Mouse (Mus musculus): ENCODE results near the gene Hid1. TPM values are rescaled to one million over a fixed set of nuclear protein-coding genes. Genes with fewer than 3 reads are reported as not detected.
A peak's percentile ranks its signal among the peaks of the same experiment; 100 is the strongest.

The Hid1 gene
- polyA plus RNA-seq, 1 experiment from 2014 or later: 1.1 TPM

- Histone ChIP-seq H3K9me3 (replicated peaks) (no peaks in the 10 kb centered on the region), H3K4me1 (replicated peaks) (peaks cover 1% of the 10 kb centered on the region), H3K4me2 (no peak overlapping the region), H3K27ac (no peak overlapping the region), H3K27me3 (peaks cover 46% of the 10 kb centered on the region), H3K4me3 (replicated peaks) (no peak overlapping the region), H3K36me3 (no peaks in the 10 kb centered on the region), H3K9ac (no peak overlapping the region)
- ATAC-seq (ENCODE audit: low read depth): no peak
- DNase-seq: peak; percentile 38
- 7% methylated on average over 8 of the region's 8 CpGs for WGBS (ENCODE audit: insufficient replicate concordance)
Measured at GRCm38 (mm10) chr11:115354183-115354582, 13.4 kb downstream of the Hid1 start.

- peaks cover 9% of the 10 kb centered on the region for H3K4me1 ChIP-seq (replicated peaks)
- H3K4me2 ChIP-seq: no peak overlapping the region
- no peak overlapping the region for H3K9ac ChIP-seq
- DNase-seq: no peak
- H3K4me3 ChIP-seq (replicated peaks): no peak overlapping the region
- peaks cover 51% of the 10 kb centered on the region for H3K27me3 ChIP-seq
- H3K36me3 ChIP-seq: no peaks in the 10 kb centered on the region
- no peaks in the 10 kb centered on the region for H3K9me3 ChIP-seq (replicated peaks)
- ATAC-seq (ENCODE audit: low read depth): no peak
- WGBS (ENCODE audit: insufficient replicate concordance): 74% methylated on average over 5 of the region's 5 CpGs
- H3K27ac ChIP-seq: no peak overlapping the region
Measured at GRCm38 (mm10) chr11:115353375-115353774, 14.2 kb downstream of the Hid1 start.

GRCm38 (mm10) chr11:115349976-115350375 is 17.6 kb downstream of the Hid1 start:
- H3K27me3 ChIP-seq: peaks cover 64% of the 10 kb centered on the region

GRCm38 (mm10) chr11:115348681-115349248 is 18.8 kb downstream of the Hid1 start:
- no peak overlapping the region for H3K9ac ChIP-seq
- peaks cover 72% of the 10 kb centered on the region for H3K27me3 ChIP-seq
- no peaks in the 10 kb centered on the region for H3K36me3 ChIP-seq
- no peak overlapping the region for H3K27ac ChIP-seq
- H3K4me1 ChIP-seq (replicated peaks): peaks cover 13% of the 10 kb centered on the region
- 33% methylated on average over 17 of the region's 17 CpGs for WGBS (ENCODE audit: insufficient replicate concordance)
- DNase-seq: peak; percentile 29
- no peaks in the 10 kb centered on the region for H3K9me3 ChIP-seq (replicated peaks)
- 0 out of 2 replicates have a peak overlapping the region, but pooled peaks have one; percentile 21 for H3K4me2 ChIP-seq
- ATAC-seq (ENCODE audit: low read depth): peak; percentile 51
- no peak overlapping the region for H3K4me3 ChIP-seq (replicated peaks)

More at GRCm38 (mm10) chr11:115349976-115350375, 17.6 kb downstream of the Hid1 start:
- DNase-seq (no peak), ATAC-seq (ENCODE audit: low read depth) (no peak)
- peaks cover 12% of the 10 kb centered on the region for H3K4me1 ChIP-seq (replicated peaks)
- WGBS (ENCODE audit: insufficient replicate concordance): 27% methylated on average over 4 of the region's 4 CpGs
- no peak overlapping the region for H3K4me2 ChIP-seq
- H3K9me3 ChIP-seq (replicated peaks): no peaks in the 10 kb centered on the region
- H3K4me3 ChIP-seq (replicated peaks): no peak overlapping the region
- no peak overlapping the region for H3K9ac ChIP-seq
- no peak overlapping the region for H3K27ac ChIP-seq
- no peaks in the 10 kb centered on the region for H3K36me3 ChIP-seq

- DNase-seq (no peak), ATAC-seq (ENCODE audit: low read depth) (no peak)
- Histone ChIP-seq H3K4me1 (replicated peaks) (peaks cover 13% of the 10 kb centered on the region), H3K27me3 (peaks cover 63% of the 10 kb centered on the region), H3K9me3 (replicated peaks) (no peaks in the 10 kb centered on the region), H3K9ac (no peak overlapping the region), H3K27ac (no peak overlapping the region), H3K36me3 (no peaks in the 10 kb centered on the region), H3K4me3 (replicated peaks) (no peak overlapping the region), H3K4me2 (no peak overlapping the region)
- 32% methylated on average over 7 of the region's 7 CpGs for WGBS (ENCODE audit: insufficient replicate concordance)
Measured at GRCm38 (mm10) chr11:115345515-115345914, 22.0 kb downstream of the Hid1 start.

GRCm38 (mm10) chr11:115344967-115345366 is 22.6 kb downstream of the Hid1 start:
- DNase-seq: no peak
- Histone ChIP-seq H3K36me3 (no peaks in the 10 kb centered on the region), H3K9me3 (replicated peaks) (no peaks in the 10 kb centered on the region), H3K27ac (no peak overlapping the region), H3K4me1 (replicated peaks) (peaks cover 13% of the 10 kb centered on the region), H3K9ac (no peak overlapping the region), H3K4me3 (replicated peaks) (no peak overlapping the region), H3K4me2 (no peak overlapping the region), H3K27me3 (peaks cover 57% of the 10 kb centered on the region)
- no peak for ATAC-seq (ENCODE audit: low read depth)
- WGBS (ENCODE audit: insufficient replicate concordance): 9% methylated on average over 12 of the region's 12 CpGs

GRCm38 (mm10) chr11:115341866-115342265 is 25.7 kb downstream of the Hid1 start:
- 52% methylated on average over 6 of the region's 6 CpGs for WGBS (ENCODE audit: insufficient replicate concordance)
- no peak for DNase-seq
- no peak for ATAC-seq (ENCODE audit: low read depth)
- Histone ChIP-seq H3K4me3 (replicated peaks) (no peak overlapping the region), H3K9me3 (replicated peaks) (no peaks in the 10 kb centered on the region), H3K36me3 (no peaks in the 10 kb centered on the region), H3K9ac (no peak overlapping the region), H3K27me3 (peaks cover 55% of the 10 kb centered on the region), H3K4me1 (replicated peaks) (0 out of 2 replicates have a peak, but pooled peaks cover 3% of the 10 kb centered on the region), H3K27ac (no peak overlapping the region), H3K4me2 (no peak overlapping the region)

- 0 out of 2 replicates have a peak, but pooled peaks cover 3% of the 10 kb centered on the region for H3K4me1 ChIP-seq (replicated peaks)
- H3K9ac ChIP-seq: no peak overlapping the region
- DNase-seq (no peak), ATAC-seq (ENCODE audit: low read depth) (no peak)
- no peaks in the 10 kb centered on the region for H3K36me3 ChIP-seq
- H3K4me3 ChIP-seq (replicated peaks): no peak overlapping the region
- peaks cover 56% of the 10 kb centered on the region for H3K27me3 ChIP-seq
- no peak overlapping the region for H3K27ac ChIP-seq
- H3K4me2 ChIP-seq: no peak overlapping the region
- WGBS (ENCODE audit: insufficient replicate concordance): 47% methylated on average over 2 of the region's 2 CpGs
- H3K9me3 ChIP-seq (replicated peaks): no peaks in the 10 kb centered on the region
Measured at GRCm38 (mm10) chr11:115341246-115341645, 26.3 kb downstream of the Hid1 start.

GRCm38 (mm10) chr11:115337826-115338225 is 29.7 kb downstream of the Hid1 start:
- no peaks in the 10 kb centered on the region for H3K36me3 ChIP-seq
- peaks cover 59% of the 10 kb centered on the region for H3K27me3 ChIP-seq
- ATAC-seq (ENCODE audit: low read depth) (no peak), DNase-seq (no peak)
- no peaks in the 10 kb centered on the region for H3K4me1 ChIP-seq (replicated peaks)
- no peak overlapping the region for H3K4me2 ChIP-seq
- no peaks in the 10 kb centered on the region for H3K9me3 ChIP-seq (replicated peaks)
- H3K27ac ChIP-seq: no peak overlapping the region
- no peak overlapping the region for H3K9ac ChIP-seq
- H3K4me3 ChIP-seq (replicated peaks): no peak overlapping the region
- 57% methylated on average over 1 of the region's 1 CpGs for WGBS (ENCODE audit: insufficient replicate concordance)

- no peak for ATAC-seq (ENCODE audit: low read depth)
- WGBS (ENCODE audit: insufficient replicate concordance): 14% methylated on average over 3 of the region's 3 CpGs
- no peak for DNase-seq
- Histone ChIP-seq H3K27me3 (peaks cover 63% of the 10 kb centered on the region), H3K27ac (no peak overlapping the region), H3K4me2 (no peak overlapping the region), H3K4me1 (replicated peaks) (no peaks in the 10 kb centered on the region), H3K9me3 (replicated peaks) (no peaks in the 10 kb centered on the region), H3K9ac (no peak overlapping the region), H3K36me3 (no peaks in the 10 kb centered on the region), H3K4me3 (replicated peaks) (no peak overlapping the region)
Measured at GRCm38 (mm10) chr11:115337350-115337749, 30.2 kb downstream of the Hid1 start.

- 14% methylated on average over 6 of the region's 6 CpGs for WGBS (ENCODE audit: insufficient replicate concordance)
- peaks cover 76% of the 10 kb centered on the region for H3K27me3 ChIP-seq
Measured at GRCm38 (mm10) chr11:115336115-115336514, 31.4 kb downstream of the Hid1 start.

GRCm38 (mm10) chr11:115335223-115335622 is 32.3 kb downstream of the Hid1 start:
- no peak overlapping the region for H3K9ac ChIP-seq
- H3K36me3 ChIP-seq: no peaks in the 10 kb centered on the region
- no peaks in the 10 kb centered on the region for H3K9me3 ChIP-seq (replicated peaks)
- no peak overlapping the region for H3K4me3 ChIP-seq (replicated peaks)
- no peak overlapping the region for H3K27ac ChIP-seq
- ATAC-seq (ENCODE audit: low read depth) (no peak), DNase-seq (no peak)
- no peaks in the 10 kb centered on the region for H3K4me1 ChIP-seq (replicated peaks)
- H3K27me3 ChIP-seq: peaks cover 82% of the 10 kb centered on the region
- H3K4me2 ChIP-seq: no peak overlapping the region
- WGBS (ENCODE audit: insufficient replicate concordance): 43% methylated on average over 12 of the region's 12 CpGs

More at GRCm38 (mm10) chr11:115336115-115336514, 31.4 kb downstream of the Hid1 start:
- Histone ChIP-seq H3K4me2 (no peak overlapping the region), H3K4me3 (replicated peaks) (no peak overlapping the region), H3K27ac (no peak overlapping the region), H3K36me3 (no peaks in the 10 kb centered on the region), H3K9ac (no peak overlapping the region), H3K4me1 (replicated peaks) (no peaks in the 10 kb centered on the region), H3K9me3 (replicated peaks) (no peaks in the 10 kb centered on the region)
- DNase-seq (no peak), ATAC-seq (ENCODE audit: low read depth) (no peak)
